Mouse (Mus musculus): ENCODE measurements around the gene Igf2r. TPM values are rescaled to one million over a fixed set of nuclear protein-coding genes. Genes with fewer than 3 reads are reported as not detected.
A peak's percentile ranks its signal among the peaks of the same experiment; 100 is the strongest.

The Igf2r gene
- 98.0 and 133 TPM in 2 replicates for polyA plus RNA-seq (2015; fragmentation: Nextera tagmentation; extraction: Ambion mirVana)

DNA sequence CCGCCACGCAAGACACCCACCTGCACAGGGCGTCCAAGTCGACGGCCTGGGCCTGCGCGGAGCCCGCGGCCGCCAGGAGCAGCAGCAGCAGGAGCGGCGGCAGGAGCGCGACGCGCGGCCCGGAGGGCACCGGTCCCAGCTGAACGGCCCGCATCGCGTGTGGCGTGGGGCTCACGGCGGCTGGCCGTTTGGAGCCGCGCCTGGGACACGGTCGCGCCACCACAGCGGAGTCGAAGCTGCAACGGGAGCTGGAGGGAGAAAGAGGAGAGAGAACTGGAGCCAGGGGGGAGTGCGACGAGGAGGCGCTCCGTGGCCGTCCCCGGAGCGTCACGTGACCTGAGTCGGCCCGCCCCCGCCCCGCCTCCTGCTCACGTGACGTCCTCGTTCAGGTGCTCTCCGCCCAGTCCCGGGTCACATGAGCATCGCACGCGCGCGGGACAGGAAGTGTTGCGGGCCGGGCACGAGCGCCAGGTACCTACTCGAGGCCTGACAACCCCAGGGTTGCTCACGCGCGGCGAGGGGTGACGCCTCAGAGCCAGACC lies at the start of gene Igf2r:
TSS of gene Igf2r (minus strand) at position 285 of the 542 bp plus-strand sequence.
- Histone ChIP-seq H3K4me1 (ENCODE audit: control insufficient read depth, insufficient read depth, low read length) (peaks cover 34% of the 10 kb centered on the region), H3K36me3 (ENCODE audit: control insufficient read depth, insufficient read depth) (peaks cover 28% of the 10 kb centered on the region), H3K9me3 (replicated peaks; ENCODE audit: control insufficient read depth, low read length) (no peaks in the 10 kb centered on the region), H3K4me2 (ENCODE audit: low read depth, low read length) (peak within 1 kb of the TSS; percentile 72), H3K4me3 (ENCODE audit: low read length) (peak within 1 kb of the TSS; percentile 75), H3K27me3 (ENCODE audit: control insufficient read depth, insufficient read depth, low read length) (no peaks in the 10 kb centered on the region), H3K27ac (ENCODE audit: low read length) (peak within 1 kb of the TSS; percentile 93), H3K9ac (ENCODE audit: low read length) (peak within 1 kb of the TSS; percentile 96)
- peak; percentile 79 for ATAC-seq (replicated peaks; ENCODE audit: extremely low read depth, insufficient read depth, low FRiP score)
- 41% methylated on average over 66 of the region's 67 CpGs for WGBS

DNA sequence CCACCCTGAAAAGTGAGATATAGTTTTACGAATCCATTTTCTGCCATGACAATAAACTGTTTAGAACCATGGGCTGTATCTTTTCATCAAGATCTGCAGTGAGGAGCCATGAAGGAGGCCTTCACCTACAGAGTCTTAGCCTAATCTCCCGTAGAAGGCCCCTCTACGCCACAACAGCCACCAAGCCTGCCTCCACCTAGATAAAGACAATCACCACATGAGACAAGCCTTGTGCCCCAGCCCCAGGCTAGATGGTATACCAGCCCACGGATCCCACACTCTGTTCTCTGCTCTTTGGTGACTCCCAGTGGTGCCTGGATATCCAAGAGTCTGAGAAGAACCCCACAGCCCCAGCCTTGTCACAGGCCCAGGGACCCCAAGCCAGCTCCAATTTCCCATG lies 46.4 kb upstream of the Igf2r start:
- Histone ChIP-seq H3K9me3 (replicated peaks; ENCODE audit: control insufficient read depth, low read length) (peaks cover 11% of the 10 kb centered on the region; the same call in 1 of the 2 replicates), H3K27ac (ENCODE audit: low read length) (no peak overlapping the region), H3K36me3 (ENCODE audit: control insufficient read depth, insufficient read depth) (peaks cover 65% of the 10 kb centered on the region), H3K4me3 (ENCODE audit: low read length) (no peak overlapping the region), H3K4me1 (ENCODE audit: control insufficient read depth, insufficient read depth, low read length) (no peaks in the 10 kb centered on the region), H3K9ac (ENCODE audit: low read length) (no peak overlapping the region), H3K27me3 (ENCODE audit: control insufficient read depth, insufficient read depth, low read length) (no peaks in the 10 kb centered on the region), H3K4me2 (ENCODE audit: low read depth, low read length) (no peak overlapping the region)
- 84% methylated on average over 4 of the region's 4 CpGs for WGBS
- ATAC-seq (replicated peaks; ENCODE audit: extremely low read depth, insufficient read depth, low FRiP score), result no peak

DNA sequence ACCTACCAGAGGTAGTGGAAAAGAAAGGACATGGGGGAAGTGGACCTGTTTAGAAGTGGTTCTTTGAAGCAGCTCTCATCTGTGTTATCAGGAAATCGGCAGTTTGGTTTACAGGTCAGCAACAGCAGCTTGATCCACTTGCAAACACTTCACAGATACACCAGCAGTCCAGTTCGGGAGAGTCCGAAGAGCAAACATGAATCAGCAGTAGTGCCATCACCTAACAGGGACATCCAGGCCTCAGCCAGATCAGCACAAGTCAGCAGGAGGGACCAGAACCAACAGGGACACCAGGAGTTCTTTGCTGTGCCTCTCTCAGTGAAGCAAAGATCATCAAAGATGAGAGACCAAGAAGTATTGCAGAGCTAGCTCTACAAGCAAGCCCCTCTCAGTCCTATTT lies 45.0 kb upstream of the Igf2r start:
- no peaks in the 10 kb centered on the region for H3K27me3 ChIP-seq (ENCODE audit: control insufficient read depth, insufficient read depth, low read length)
- peaks cover 52% of the 10 kb centered on the region for H3K36me3 ChIP-seq (ENCODE audit: control insufficient read depth, insufficient read depth)
- peaks cover 9% of the 10 kb centered on the region for H3K4me1 ChIP-seq (ENCODE audit: control insufficient read depth, insufficient read depth, low read length)
- H3K9ac ChIP-seq (ENCODE audit: low read length), result no peak overlapping the region
- H3K9me3 ChIP-seq (replicated peaks; ENCODE audit: control insufficient read depth, low read length), result peaks cover 5% of the 10 kb centered on the region; the same call in 1 of the 2 replicates
- 58% methylated on average over 3 of the region's 3 CpGs for WGBS
- H3K4me3 ChIP-seq (ENCODE audit: low read length), result no peak overlapping the region
- H3K27ac ChIP-seq (ENCODE audit: low read length), result no peak overlapping the region
- H3K4me2 ChIP-seq (ENCODE audit: low read depth, low read length), result no peak overlapping the region
- ATAC-seq (replicated peaks; ENCODE audit: extremely low read depth, insufficient read depth, low FRiP score), result no peak

DNA sequence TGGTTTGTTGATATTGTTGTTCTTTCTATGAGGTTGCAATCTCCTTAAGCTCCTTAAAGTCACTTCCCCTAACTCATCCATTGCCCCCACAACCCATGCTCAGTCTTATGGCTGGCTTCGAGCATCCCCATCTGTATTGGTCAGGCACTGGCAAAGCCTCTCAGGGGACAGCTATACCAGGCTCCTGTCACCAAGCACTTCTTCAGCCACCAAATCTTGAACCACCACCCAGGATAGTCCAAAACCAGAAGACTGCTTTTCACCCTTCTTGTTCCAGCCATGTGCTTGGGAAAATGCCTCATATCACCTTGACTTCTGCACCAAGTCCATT lies 41.5 kb upstream of the Igf2r start:
- Histone ChIP-seq H3K4me2 (ENCODE audit: low read depth, low read length) (no peak overlapping the region), H3K36me3 (ENCODE audit: control insufficient read depth, insufficient read depth) (peaks cover 23% of the 10 kb centered on the region), H3K9ac (ENCODE audit: low read length) (no peak overlapping the region), H3K27ac (ENCODE audit: low read length) (no peak overlapping the region), H3K4me3 (ENCODE audit: low read length) (no peak overlapping the region), H3K27me3 (ENCODE audit: control insufficient read depth, insufficient read depth, low read length) (no peaks in the 10 kb centered on the region), H3K9me3 (replicated peaks; ENCODE audit: control insufficient read depth, low read length) (peaks cover 2% of the 10 kb centered on the region; the same call in 1 of the 2 replicates), H3K4me1 (ENCODE audit: control insufficient read depth, insufficient read depth, low read length) (peaks cover 21% of the 10 kb centered on the region)
- WGBS, result 85% methylated on average over 1 of the region's 1 CpGs
- ATAC-seq (replicated peaks; ENCODE audit: extremely low read depth, insufficient read depth, low FRiP score), result 0 out of 2 replicates have a peak, but pooled peaks have one; percentile 10

DNA sequence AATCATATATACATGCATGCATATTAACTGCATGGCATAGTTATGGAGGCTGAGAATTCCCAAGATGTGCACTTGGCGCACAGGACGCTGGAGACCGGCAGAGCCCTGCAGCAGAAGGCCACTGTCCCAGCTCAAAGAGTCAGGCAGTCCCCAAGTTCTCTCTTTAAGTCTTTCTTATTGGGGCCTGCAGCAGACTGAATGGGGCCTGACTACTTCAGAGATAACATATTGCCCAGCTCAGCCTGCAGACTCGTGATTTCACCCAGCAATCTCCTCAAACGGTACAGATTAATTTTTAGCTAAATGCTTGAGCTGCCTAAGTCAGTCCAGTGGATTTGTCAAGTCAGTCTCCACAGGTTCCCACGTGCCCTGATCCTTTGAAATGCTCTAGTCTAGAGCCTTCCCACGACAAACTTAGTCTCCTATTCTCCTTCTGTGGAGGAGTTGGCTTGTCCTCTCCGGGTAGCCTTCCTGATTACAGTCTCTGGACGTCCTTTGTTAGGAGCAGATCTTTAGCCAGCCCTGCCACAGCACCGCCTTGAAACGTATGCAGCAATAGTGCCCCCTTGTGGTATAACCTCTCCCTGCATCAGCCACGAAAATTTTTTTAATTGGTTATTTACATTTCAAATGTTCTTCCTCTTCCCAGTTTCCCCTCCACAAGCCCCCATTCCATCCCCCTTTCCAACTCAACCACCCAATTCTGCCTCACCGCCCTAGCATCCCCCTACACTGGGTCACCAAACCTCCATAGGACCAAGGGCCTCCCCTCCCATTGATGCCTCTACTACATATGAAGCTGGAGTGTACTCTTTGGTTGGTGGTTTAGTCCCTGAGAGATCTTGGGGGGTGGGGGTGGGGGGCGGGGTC lies 40.9 kb upstream of the Igf2r start:
- no peaks in the 10 kb centered on the region for H3K27me3 ChIP-seq (ENCODE audit: control insufficient read depth, insufficient read depth, low read length)
- H3K27ac ChIP-seq (ENCODE audit: low read length), result peak overlapping the region; percentile 93
- H3K4me2 ChIP-seq (ENCODE audit: low read depth, low read length), result peak overlapping the region; percentile 20
- WGBS, result 14% methylated on average over 14 of the region's 14 CpGs
- H3K9ac ChIP-seq (ENCODE audit: low read length), result peak overlapping the region; percentile 67
- peaks cover 20% of the 10 kb centered on the region for H3K36me3 ChIP-seq (ENCODE audit: control insufficient read depth, insufficient read depth)
- ATAC-seq (replicated peaks; ENCODE audit: extremely low read depth, insufficient read depth, low FRiP score), result peak; percentile 89
- H3K9me3 ChIP-seq (replicated peaks; ENCODE audit: control insufficient read depth, low read length), result peaks cover 2% of the 10 kb centered on the region; the same call in 1 of the 2 replicates
- H3K4me3 ChIP-seq (ENCODE audit: low read length), result no peak overlapping the region
- peaks cover 21% of the 10 kb centered on the region for H3K4me1 ChIP-seq (ENCODE audit: control insufficient read depth, insufficient read depth, low read length)

DNA sequence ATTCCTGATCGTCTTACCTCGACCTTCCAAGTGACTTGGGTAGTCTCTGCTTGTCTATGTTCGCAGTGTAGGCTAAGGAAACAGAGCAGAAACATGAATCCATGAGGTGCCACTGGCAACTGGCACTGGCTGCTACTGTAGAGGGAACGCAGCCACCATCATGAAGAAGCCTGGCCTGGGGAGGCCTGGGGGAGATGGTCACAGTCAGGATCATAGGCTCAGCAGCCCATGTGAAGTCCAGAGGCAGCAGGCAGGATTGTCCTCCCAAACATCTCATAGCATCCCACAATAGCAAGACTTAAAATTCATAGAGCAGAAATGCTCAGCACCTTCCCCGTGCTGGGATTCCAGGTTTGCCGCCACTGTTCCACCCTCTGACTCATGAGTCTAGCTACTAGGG lies 39.4 kb upstream of the Igf2r start:
- no peak for ATAC-seq (replicated peaks; ENCODE audit: extremely low read depth, insufficient read depth, low FRiP score)
- whole genome bisulfite sequencing, result 79% methylated on average over 6 of the region's 6 CpGs
- peak overlapping the region; percentile 54; the same call in 1 of the 2 replicates for H3K27ac ChIP-seq (ENCODE audit: low read length)
- no peak overlapping the region for H3K4me3 ChIP-seq (ENCODE audit: low read length)
- peaks cover 21% of the 10 kb centered on the region for H3K4me1 ChIP-seq (ENCODE audit: control insufficient read depth, insufficient read depth, low read length)
- H3K4me2 ChIP-seq (ENCODE audit: low read depth, low read length), result no peak overlapping the region
- H3K9me3 ChIP-seq (replicated peaks; ENCODE audit: control insufficient read depth, low read length), result peaks cover 2% of the 10 kb centered on the region; the same call in 1 of the 2 replicates
- H3K36me3 ChIP-seq (ENCODE audit: control insufficient read depth, insufficient read depth), result peaks cover 12% of the 10 kb centered on the region
- H3K27me3 ChIP-seq (ENCODE audit: control insufficient read depth, insufficient read depth, low read length), result no peaks in the 10 kb centered on the region
- H3K9ac ChIP-seq (ENCODE audit: low read length), result no peak overlapping the region

DNA sequence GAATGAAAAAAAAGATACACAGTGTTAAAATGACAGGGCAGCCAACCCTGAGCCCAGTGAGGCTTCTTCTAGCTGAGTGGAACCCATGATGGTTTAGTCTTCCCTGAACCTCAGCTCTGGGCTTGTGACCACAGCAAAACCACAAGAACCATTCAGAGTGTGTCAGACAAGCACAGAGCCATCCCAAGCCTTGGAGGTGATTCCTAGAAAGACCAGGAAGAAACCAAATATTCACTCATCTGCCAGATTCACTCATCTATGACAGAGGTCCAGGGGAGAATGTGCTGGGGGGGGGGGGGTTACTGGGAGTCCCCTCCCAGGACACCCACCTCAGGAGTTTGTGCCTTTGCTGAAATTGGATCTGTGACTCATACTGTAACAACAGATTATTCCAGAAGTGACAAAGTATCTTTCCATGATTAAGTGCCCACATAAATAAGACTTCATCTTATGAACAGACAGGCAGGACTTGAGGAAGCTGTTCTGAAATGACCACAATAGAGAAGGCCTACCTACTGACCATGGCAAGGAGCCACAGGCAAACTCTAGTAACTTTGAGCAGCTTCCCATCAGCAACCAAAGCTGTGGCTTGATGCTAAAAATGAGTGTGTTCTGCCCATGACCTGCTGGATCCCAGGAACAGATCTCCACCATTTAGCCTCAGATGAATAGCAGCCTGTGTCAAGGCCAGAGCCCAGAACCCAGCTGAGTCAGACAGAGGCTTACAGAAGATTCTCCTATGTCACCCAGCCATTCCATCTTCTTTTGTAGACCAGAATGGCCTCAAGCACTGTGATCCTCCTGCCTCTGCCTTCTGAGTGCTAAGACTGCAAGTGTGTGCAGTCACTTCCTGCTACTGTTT lies 35.4 kb upstream of the Igf2r start:
- H3K27ac ChIP-seq (ENCODE audit: low read length), result 0 out of 2 replicates have a peak overlapping the region, but pooled peaks have one; percentile 35
- no peak overlapping the region for H3K4me2 ChIP-seq (ENCODE audit: low read depth, low read length)
- no peak overlapping the region for H3K4me3 ChIP-seq (ENCODE audit: low read length)
- no peaks in the 10 kb centered on the region for H3K36me3 ChIP-seq (ENCODE audit: control insufficient read depth, insufficient read depth)
- H3K4me1 ChIP-seq (ENCODE audit: control insufficient read depth, insufficient read depth, low read length), result peaks cover 20% of the 10 kb centered on the region
- H3K9ac ChIP-seq (ENCODE audit: low read length), result no peak overlapping the region
- no peaks in the 10 kb centered on the region for H3K9me3 ChIP-seq (replicated peaks; ENCODE audit: control insufficient read depth, low read length)
- H3K27me3 ChIP-seq (ENCODE audit: control insufficient read depth, insufficient read depth, low read length), result no peaks in the 10 kb centered on the region
- no peak for ATAC-seq (replicated peaks; ENCODE audit: extremely low read depth, insufficient read depth, low FRiP score)

DNA sequence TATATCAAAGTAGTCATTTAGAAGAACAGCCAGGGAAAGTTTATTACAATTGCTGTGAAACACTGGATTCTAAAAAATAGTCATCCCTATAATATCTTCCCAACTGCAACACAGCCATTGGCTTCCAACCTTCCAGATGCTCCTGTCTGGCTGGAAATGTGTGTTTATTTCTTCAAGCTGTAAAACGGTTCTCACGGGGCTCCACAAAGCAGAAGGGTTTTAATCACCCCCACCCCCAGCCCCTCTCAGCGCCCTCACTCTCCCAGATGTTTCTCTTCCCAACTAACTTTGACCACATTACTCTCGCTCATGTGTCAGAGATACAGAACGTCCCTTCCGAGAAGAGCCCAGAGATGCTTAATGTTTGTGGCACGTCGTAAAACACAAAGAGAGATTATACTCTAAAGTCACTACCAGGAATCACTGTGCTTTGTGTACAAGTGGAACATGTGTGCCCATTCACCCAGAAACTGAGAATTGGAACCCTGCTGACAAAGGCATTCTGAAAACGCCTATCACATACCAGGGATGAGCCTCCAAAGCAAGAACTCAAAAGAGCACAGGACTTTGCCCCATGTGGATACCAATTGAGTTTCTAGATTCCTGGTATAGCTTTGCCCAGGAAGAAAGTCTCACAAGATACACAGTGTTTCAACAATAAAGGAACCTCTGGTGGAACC lies 32.5 kb upstream of the Igf2r start:
- H3K27me3 ChIP-seq (ENCODE audit: control insufficient read depth, insufficient read depth, low read length), result no peaks in the 10 kb centered on the region
- H3K27ac ChIP-seq (ENCODE audit: low read length), result peak overlapping the region; percentile 46; the same call in 1 of the 2 replicates
- no peaks in the 10 kb centered on the region for H3K9me3 ChIP-seq (replicated peaks; ENCODE audit: control insufficient read depth, low read length)
- no peaks in the 10 kb centered on the region for H3K36me3 ChIP-seq (ENCODE audit: control insufficient read depth, insufficient read depth)
- H3K9ac ChIP-seq (ENCODE audit: low read length), result no peak overlapping the region
- no peak overlapping the region for H3K4me3 ChIP-seq (ENCODE audit: low read length)
- no peak for ATAC-seq (replicated peaks; ENCODE audit: extremely low read depth, insufficient read depth, low FRiP score)
- whole genome bisulfite sequencing, result 56% methylated on average over 9 of the region's 9 CpGs
- H3K4me2 ChIP-seq (ENCODE audit: low read depth, low read length), result no peak overlapping the region
- peaks cover 26% of the 10 kb centered on the region for H3K4me1 ChIP-seq (ENCODE audit: control insufficient read depth, insufficient read depth, low read length)

Data from heart, embryonic 16.5 days (tissue).